Mouse (Mus musculus) testis, adult 2 months (tissue): ENCODE data around the gene Yap1.

Experiments used
- CTCF ChIP-seq: fragments of 200-500 bp; IDR thresholded peaks from 2 replicates; pipeline ENCODE4 v1.5.1; 2012; ENCODE audit warnings: low read depth, mild to moderate bottlenecking, inconsistent platforms, low read length, moderate library complexity; ENCODE audit not compliant: control insufficient read depth, insufficient read depth, insufficient replicate concordance
- POLR2A ChIP-seq: fragments of 200-500 bp; IDR thresholded peaks from 2 replicates; pipeline ENCODE4 v1.6.1; 2012; ENCODE audit warnings: low read depth, mild to moderate bottlenecking, inconsistent platforms, low read length, moderate library complexity; ENCODE audit not compliant: control insufficient read depth

- TF ChIP-seq CTCF (no peak), POLR2A (no peak)
Observed at GRCm38 (mm10) chr9:8001352-8001751, 3.0 kb downstream of the Yap1 start.
